Mouse (Mus musculus) CD4-positive, CD25-positive, alpha-beta regulatory T cell, adult 2 months (primary cell): ENCODE measurements at regions not wholly inside any gene's neighbourhood (a gene's known extent, or its start where the extent isn't known, plus 50 kb on each side); places are given as distances from the start of the nearest gene placed in this dataset.

Experiments
- DNase-seq: peaks from one replicate; pipeline ENCODE4 v3.0.0-alpha.2; 2012; ENCODE audit warnings: low read depth, low spot score

GRCm38 (mm10) chr9:50395543-50395942, 50.8 kb upstream of the Rpl10-ps3 start:
- DNase-seq = no peak

- DNase-seq = no peak
Measured at GRCm38 (mm10) chr9:50396051-50396450, 51.3 kb upstream of the Rpl10-ps3 start.

GRCm38 (mm10) chr9:50408396-50408795, 63.6 kb upstream of the Rpl10-ps3 start:
- no peak for DNase-seq

- DNase-seq = no peak
Measured at GRCm38 (mm10) chr9:50408845-50409244, 64.1 kb upstream of the Rpl10-ps3 start.

- no peak for DNase-seq
Measured at GRCm38 (mm10) chr9:50412986-50413385, 68.2 kb upstream of the Rpl10-ps3 start.

GRCm38 (mm10) chr9:50413514-50414335, 69.0 kb upstream of the Rpl10-ps3 start:
- no peak for DNase-seq

- no peak for DNase-seq
Measured at GRCm38 (mm10) chr9:50414796-50415340, 70.1 kb upstream of the Rpl10-ps3 start.

GRCm38 (mm10) chr9:50416677-50417076, 71.9 kb upstream of the Rpl10-ps3 start:
- peak; percentile 51 for DNase-seq

GRCm38 (mm10) chr9:50421061-50421460, 73.3 kb upstream of the Plet1 start:
- DNase-seq = peak; percentile 63

GRCm38 (mm10) chr9:50421572-50422285, 72.6 kb upstream of the Plet1 start:
- no peak for DNase-seq

- peak; percentile 33 for DNase-seq
Measured at GRCm38 (mm10) chr9:50425866-50426495, 68.3 kb upstream of the Plet1 start.

GRCm38 (mm10) chr9:50430147-50430546, 64.2 kb upstream of the Plet1 start:
- no peak for DNase-seq

GRCm38 (mm10) chr9:50433525-50433924, 60.8 kb upstream of the Plet1 start:
- no peak for DNase-seq

GRCm38 (mm10) chr9:50433978-50434377, 60.3 kb upstream of the Plet1 start:
- no peak for DNase-seq

- DNase-seq = peak; percentile 85
Measured at GRCm38 (mm10) chr9:50437830-50438722, 56.2 kb upstream of the Plet1 start.

GRCm38 (mm10) chr9:50438738-50439137, 55.6 kb upstream of the Plet1 start:
- no peak for DNase-seq

- DNase-seq = no peak
Measured at GRCm38 (mm10) chr9:50440222-50440621, 54.1 kb upstream of the Plet1 start.

GRCm38 (mm10) chr9:50440689-50441088, 53.6 kb upstream of the Plet1 start:
- DNase-seq = no peak

- peak; percentile 78 for DNase-seq
Measured at GRCm38 (mm10) chr9:50443708-50444463, 50.4 kb upstream of the Plet1 start.
